Mouse (Mus musculus) kidney, adult 2 months (tissue): ENCODE results near the gene Rhoq. TPM values are rescaled to one million over a fixed set of nuclear protein-coding genes. Genes with fewer than 3 reads are reported as not detected.

Experiments used
- DNase-seq: peaks from one replicate; pipeline ENCODE4 v3.0.0; 2021
- H3K27ac ChIP-seq: fragments of 200-500 bp; 2 replicates; pipeline ENCODE4 v1.5.1; 2012; ENCODE audit warnings: low read depth, low read length, control low read depth, inconsistent platforms; ENCODE audit not compliant: insufficient read depth
- H3K27me3 ChIP-seq: fragments of 200-500 bp; replicated peaks from 2 replicates; pipeline ENCODE4 v1.6.1; 2012; ENCODE audit warnings: mild to moderate bottlenecking, moderate library complexity, low read length, inconsistent platforms; ENCODE audit not compliant: control insufficient read depth, insufficient read depth
- H3K36me3 ChIP-seq: fragments of 200-500 bp; 2 replicates; pipeline ENCODE4 v1.6.1; 2012; ENCODE audit warnings: mild to moderate bottlenecking, moderate library complexity, low read length, inconsistent platforms; ENCODE audit not compliant: control insufficient read depth, insufficient read depth
- H3K4me1 ChIP-seq: fragments of 200-500 bp; 2 replicates; pipeline ENCODE4 v1.6.1; 2011; ENCODE audit warnings: low read length; ENCODE audit not compliant: control insufficient read depth, insufficient read depth
- H3K4me3 ChIP-seq: fragments of 200-500 bp; 2 replicates; pipeline ENCODE4 v1.5.1; 2011; ENCODE audit warnings: mild to moderate bottlenecking, low read depth, low read length, control low read depth; ENCODE audit not compliant: insufficient read depth
- CTCF ChIP-seq: fragments of 200-500 bp; conservative IDR thresholded peaks from 2 replicates; pipeline ENCODE4 v1.5.1; 2011; ENCODE audit warnings: low read depth, mild to moderate bottlenecking, control low read depth, low read length, moderate library complexity, mixed read lengths; ENCODE audit not compliant: insufficient read depth, insufficient read length
- POLR2A ChIP-seq: fragments of 200-500 bp; IDR thresholded peaks from one replicate; pipeline ENCODE4 v1.6.1; 2011; ENCODE audit warnings: low read depth, low read length, control low read depth
- WGBS: fragments of 180-500 bp; shearing (Covaris S2); methylation state at CpG from one replicate; pipeline ENCODE4 v1.1.7; 2018; 5-methylcytosine and 5-hydroxymethylcytosine counted together
- polyA plus RNA-seq: library from polyadenylated mRNA; depleted of rRNA; stranded (reverse); fragments of >200 nt; gene quantifications from 2 replicates; pipeline ENCODE4 v1.2.3, GENCODE M21; 2012

Rhoq gene
- polyA plus RNA-seq, 1 experiment: 30.8 TPM

- TF ChIP-seq CTCF (no peak), POLR2A (no peak)
- Histone ChIP-seq H3K4me3 (no peak overlapping the region), H3K4me1 (peaks cover 7% of the 10 kb centered on the region; the same call in 1 of the 2 replicates), H3K27me3 (no peaks in the 10 kb centered on the region), H3K36me3 (no peaks in the 10 kb centered on the region), H3K27ac (no peak overlapping the region)
- DNase-seq: no peak
- WGBS: 59% methylated on average over 6 of the region's 6 CpGs
Measured at GRCm38 (mm10) chr17:86988601-86989184, 25.8 kb downstream of the Rhoq start.

DNA sequence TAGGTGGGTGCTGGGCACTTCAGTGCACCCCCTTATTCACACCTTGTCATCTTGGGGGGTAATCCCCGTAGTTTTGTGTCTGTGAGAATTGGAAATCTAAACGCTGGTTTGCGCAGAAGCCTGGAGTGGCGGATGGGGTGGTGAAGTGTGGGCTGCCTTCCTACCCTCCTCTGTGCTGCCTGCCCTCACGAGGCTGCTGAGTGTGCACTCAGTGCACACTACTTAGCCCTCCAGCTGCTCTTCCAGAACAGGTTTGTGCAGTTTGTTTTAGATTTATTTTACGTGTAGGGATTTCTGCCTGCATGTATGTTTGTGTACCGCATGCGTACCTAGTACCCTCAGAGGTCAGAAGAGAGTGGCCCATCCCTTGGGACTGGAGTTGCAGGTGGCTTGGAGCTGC is 28.4 kb downstream of the Rhoq start:
- TF ChIP-seq POLR2A (no peak), CTCF (no peak)
- H3K27me3 ChIP-seq: no peaks in the 10 kb centered on the region
- H3K36me3 ChIP-seq: no peaks in the 10 kb centered on the region
- no peak overlapping the region for H3K27ac ChIP-seq
- no peak overlapping the region for H3K4me3 ChIP-seq
- 82% methylated on average over 8 of the region's 8 CpGs for WGBS
- peaks cover 7% of the 10 kb centered on the region; the same call in 1 of the 2 replicates for H3K4me1 ChIP-seq
- no peak for DNase-seq

DNA sequence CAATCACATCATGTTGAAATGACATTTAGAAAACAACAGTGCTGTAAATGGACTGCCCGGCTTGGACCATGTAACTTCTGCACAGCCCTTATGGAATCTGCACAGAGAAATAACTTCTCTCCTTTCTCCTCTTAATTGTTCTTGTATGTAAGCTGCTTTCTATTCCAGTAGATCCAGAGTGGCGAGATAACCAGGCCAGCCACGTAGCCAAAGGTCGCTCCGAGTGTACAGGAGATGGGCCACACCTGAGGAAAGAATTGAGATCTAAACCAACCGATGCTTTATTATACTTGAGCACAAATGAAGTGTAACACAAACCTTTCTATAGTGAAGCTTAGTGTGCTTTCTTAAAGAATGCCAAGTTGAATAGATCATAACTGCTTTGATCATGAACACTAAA is 34.4 kb downstream of the Rhoq start:
- TF ChIP-seq POLR2A (no peak), CTCF (no peak)
- DNase-seq: no peak
- WGBS: 89% methylated on average over 6 of the region's 6 CpGs
- no peak overlapping the region for H3K4me3 ChIP-seq
- H3K36me3 ChIP-seq: no peaks in the 10 kb centered on the region
- no peaks in the 10 kb centered on the region for H3K4me1 ChIP-seq
- no peak overlapping the region for H3K27ac ChIP-seq
- no peaks in the 10 kb centered on the region for H3K27me3 ChIP-seq

GRCm38 (mm10) chr17:87008950-87009349 is 46.1 kb downstream of the Rhoq start:
- H3K27me3 ChIP-seq: no peaks in the 10 kb centered on the region
- WGBS: 96% methylated on average over 3 of the region's 3 CpGs

DNA sequence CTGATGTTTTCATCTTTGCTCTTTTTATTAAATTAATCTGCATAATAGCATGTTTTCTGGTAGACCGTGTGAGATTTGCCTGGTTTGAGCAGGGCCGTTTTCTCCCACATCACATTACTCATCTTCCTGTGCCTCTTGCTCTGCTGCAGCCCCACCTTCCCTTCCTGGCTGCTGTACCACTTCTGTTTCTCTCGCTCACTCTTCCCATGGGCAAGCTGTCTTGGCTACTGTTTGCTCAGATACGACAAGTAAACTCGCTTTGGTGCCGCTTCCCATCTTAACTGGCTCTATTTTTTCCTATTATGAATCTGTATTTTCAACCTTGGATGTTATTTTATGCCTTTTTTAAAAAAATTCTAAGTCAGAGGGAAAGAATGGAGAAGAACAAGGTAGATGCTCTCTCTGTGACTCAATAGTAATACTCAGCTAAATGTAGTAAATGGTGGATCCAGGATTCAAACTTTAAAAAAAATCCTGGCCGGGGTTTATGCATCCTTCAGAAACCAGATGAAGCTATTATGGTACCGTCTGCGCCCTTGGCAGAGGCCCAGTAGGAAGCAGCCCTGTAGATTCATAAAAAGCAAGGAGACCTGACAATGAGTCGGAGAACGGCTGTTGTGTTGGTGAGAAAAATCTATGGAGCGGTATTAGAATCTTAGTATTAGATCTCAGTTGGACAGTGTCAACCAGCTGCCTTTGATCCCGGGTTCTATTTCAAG is 48.6 kb downstream of the Rhoq start:
- Histone ChIP-seq H3K27ac (no peak overlapping the region), H3K27me3 (no peaks in the 10 kb centered on the region), H3K4me1 (no peaks in the 10 kb centered on the region), H3K4me3 (no peak overlapping the region), H3K36me3 (no peaks in the 10 kb centered on the region)
- WGBS: 77% methylated on average over 13 of the region's 13 CpGs
- TF ChIP-seq CTCF: no peak
- no peak for DNase-seq

More at GRCm38 (mm10) chr17:87008950-87009349, 46.1 kb downstream of the Rhoq start:
- Histone ChIP-seq H3K36me3 (no peaks in the 10 kb centered on the region), H3K27ac (no peak overlapping the region), H3K4me3 (no peak overlapping the region), H3K4me1 (no peaks in the 10 kb centered on the region)
- DNase-seq: no peak
- no peak for TF ChIP-seq POLR2A
- TF ChIP-seq CTCF: 0 out of 2 replicates have a peak, but pooled peaks have one; percentile 13

GRCm38 (mm10) chr17:87019692-87020091 is 56.8 kb downstream of the Rhoq start:
- TF ChIP-seq CTCF (no peak), POLR2A (no peak)
- Histone ChIP-seq H3K4me1 (peaks cover 4% of the 10 kb centered on the region; the same call in 1 of the 2 replicates), H3K4me3 (no peak overlapping the region), H3K27me3 (no peaks in the 10 kb centered on the region), H3K36me3 (no peaks in the 10 kb centered on the region), H3K27ac (no peak overlapping the region)
- 56% methylated on average over 5 of the region's 5 CpGs for WGBS
- DNase-seq: no peak

DNA sequence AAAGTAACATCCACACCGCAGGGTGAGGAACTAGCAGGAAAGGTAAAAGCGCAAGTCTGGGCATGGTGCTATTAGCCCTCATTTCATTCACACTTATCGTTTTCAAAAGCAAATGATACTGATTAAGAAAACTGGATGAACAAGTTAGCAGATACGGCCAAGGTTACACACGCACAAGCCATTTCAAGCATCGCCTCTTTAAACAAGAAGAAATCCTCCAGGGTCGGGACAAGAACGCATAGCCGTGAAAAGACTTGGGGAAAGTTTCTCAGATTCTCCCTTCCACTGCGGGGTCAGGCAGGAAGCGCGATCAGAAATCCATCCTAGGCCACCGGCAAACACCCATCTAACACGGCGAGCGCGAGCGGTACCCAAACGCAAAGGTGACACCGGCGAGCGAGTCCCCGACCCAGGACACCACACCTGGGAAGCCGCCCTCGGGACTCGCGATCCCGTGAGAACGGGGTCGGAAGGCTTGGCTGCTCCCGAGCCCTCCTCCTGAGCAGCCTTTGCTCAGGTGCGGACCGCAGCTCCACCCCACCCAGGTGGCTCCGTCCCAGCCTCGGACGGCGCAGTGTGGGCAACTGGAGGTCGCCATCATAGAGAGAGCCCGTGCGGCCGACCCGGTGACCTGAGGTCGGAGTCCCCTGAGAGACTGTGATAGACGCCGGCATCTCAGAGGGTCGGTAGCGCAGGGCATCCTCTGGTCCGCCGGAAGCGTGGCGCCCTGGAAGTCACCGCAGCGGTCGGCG is 61.8 kb downstream of the Rhoq start:
- TF ChIP-seq CTCF (no peak), POLR2A (no peak)
- DNase-seq: peak; percentile 48
- Histone ChIP-seq H3K36me3 (no peaks in the 10 kb centered on the region; the same call in 1 of the 2 replicates), H3K4me3 (peak overlapping the region; percentile 89), H3K4me1 (peaks cover 4% of the 10 kb centered on the region; the same call in 1 of the 2 replicates), H3K27ac (no peak overlapping the region), H3K27me3 (no peaks in the 10 kb centered on the region)
- WGBS: 2% methylated on average over 55 of the region's 55 CpGs
